Mouse (Mus musculus) liver, embryonic 15.5 days (tissue): ENCODE measurements around the gene Zfp184. TPM values are rescaled to one million over a fixed set of nuclear protein-coding genes. Genes with fewer than 3 reads are reported as not detected.
A peak's percentile ranks its signal among the peaks of the same experiment; 100 is the strongest.

Source experiments
- ATAC-seq: fragments of 200-750 bp; cut with Nextera tagmentation; 2 replicates; pipeline ENCODE4 v1.8.0; 2017; ENCODE audit warnings: moderate number of reproducible peaks, mild to moderate bottlenecking, moderate library complexity; ENCODE audit not compliant: insufficient read depth
- H3K27ac ChIP-seq: fragments of 300-500 bp; sonication (generic); replicated peaks from 2 replicates; pipeline ENCODE4 v1.5.1; 2015; ENCODE audit warnings: mild to moderate bottlenecking, inconsistent platforms
- H3K27me3 ChIP-seq: fragments of 300-500 bp; sonication (generic); 2 replicates; pipeline ENCODE4 v1.6.1; 2015; ENCODE audit warnings: mild to moderate bottlenecking, inconsistent platforms
- H3K36me3 ChIP-seq: fragments of 300-500 bp; sonication (generic); replicated peaks from 2 replicates; pipeline ENCODE4 v1.6.1; 2015; ENCODE audit warnings: moderate library complexity, mild to moderate bottlenecking, inconsistent platforms
- H3K4me1 ChIP-seq: fragments of 300-500 bp; sonication (generic); replicated peaks from 2 replicates; pipeline ENCODE4 v1.6.1; 2015; ENCODE audit warnings: inconsistent platforms
- H3K4me2 ChIP-seq: fragments of 300-500 bp; sonication (generic); 2 replicates; pipeline ENCODE4 v1.6.1; 2015; ENCODE audit warnings: moderate library complexity, mild to moderate bottlenecking, inconsistent platforms
- H3K4me3 ChIP-seq: fragments of 300-500 bp; sonication (generic); replicated peaks from 2 replicates; pipeline ENCODE4 v1.5.1; 2015; ENCODE audit warnings: mild to moderate bottlenecking, inconsistent platforms
- H3K9ac ChIP-seq: fragments of 300-500 bp; sonication (generic); 2 replicates; pipeline ENCODE4 v1.6.1; 2015; ENCODE audit warnings: moderate library complexity, mild to moderate bottlenecking, inconsistent platforms
- H3K9me3 ChIP-seq: fragments of 300-500 bp; sonication (generic); replicated peaks from 2 replicates; pipeline ENCODE4 v1.6.1; 2016; ENCODE audit warnings: inconsistent platforms
- WGBS: fragments of 180-500 bp; shearing (Covaris S2); methylation state at CpG from one replicate; pipeline ENCODE4 v1.1.7; 2015; ENCODE audit warnings: mixed read lengths; ENCODE audit not compliant: insufficient replicate concordance; 5-methylcytosine and 5-hydroxymethylcytosine counted together
- polyA plus RNA-seq: library from polyadenylated mRNA; unstranded; fragments of >200 nt; fragmentation: Nextera tagmentation; extraction: Ambion mirVana; gene quantifications from 2 replicates; pipeline ENCODE4 v1.2.1, GENCODE M21; 2015

Gene Zfp184
- polyA plus RNA-seq, 1 experiment from 2014 or later: 0.71 TPM

DNA sequence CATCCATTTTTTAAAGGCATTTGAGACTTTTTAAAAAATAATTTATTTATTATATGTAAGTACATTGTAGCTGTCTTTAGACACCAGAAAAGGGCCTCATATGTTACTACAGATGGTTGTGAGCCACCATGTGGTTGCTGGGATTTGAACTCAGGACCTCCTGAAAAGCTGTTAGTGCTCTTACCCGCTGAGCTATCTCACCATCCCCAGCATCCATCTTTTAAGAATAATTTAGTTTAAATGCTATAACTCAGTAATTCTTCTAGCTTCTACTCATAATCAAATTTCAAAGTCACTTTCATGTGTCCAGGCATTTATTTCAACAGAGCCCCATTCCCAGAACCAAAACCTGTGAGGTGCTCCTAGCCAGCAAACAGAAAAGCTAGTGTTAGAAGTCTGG lies 1.2 kb upstream of the Zfp184 start:
- no peaks in the 10 kb centered on the region for H3K9me3 ChIP-seq
- no peaks in the 10 kb centered on the region for H3K36me3 ChIP-seq
- ATAC-seq: no peak
- peaks cover 26% of the 10 kb centered on the region for H3K4me1 ChIP-seq
- no peak overlapping the region for H3K9ac ChIP-seq
- 71% methylated on average over 1 of the region's 1 CpGs for WGBS
- no peak overlapping the region for H3K4me2 ChIP-seq
- no peak overlapping the region for H3K27ac ChIP-seq
- H3K27me3 ChIP-seq: no peaks in the 10 kb centered on the region
- H3K4me3 ChIP-seq: no peak overlapping the region

DNA sequence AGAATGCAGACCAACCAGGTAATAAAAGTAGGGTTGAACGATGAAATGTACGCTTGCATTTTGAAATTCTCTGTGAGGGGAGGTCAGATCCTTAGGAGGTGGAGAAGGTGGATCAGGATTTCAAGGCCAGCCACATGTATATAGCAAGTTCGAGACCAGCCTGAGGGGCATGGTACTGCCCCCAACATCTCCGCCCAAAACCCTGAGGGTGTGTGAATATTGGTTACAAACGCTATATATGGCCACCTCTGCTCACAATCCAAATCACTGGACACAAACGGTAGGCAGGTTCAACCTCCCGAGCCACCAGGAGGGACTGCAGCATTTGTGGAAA lies 335 bp upstream of the Zfp184 start:
- WGBS: 1% methylated on average over 7 of the region's 7 CpGs
- Histone ChIP-seq H3K36me3 (no peaks in the 10 kb centered on the region), H3K27me3 (no peaks in the 10 kb centered on the region), H3K4me1 (peaks cover 26% of the 10 kb centered on the region), H3K4me3 (peak overlapping the region; percentile 67), H3K4me2 (peak overlapping the region; percentile 88), H3K9me3 (no peaks in the 10 kb centered on the region), H3K9ac (peak overlapping the region; percentile 50), H3K27ac (peak overlapping the region; percentile 16; the same call in 1 of the 2 replicates)
- ATAC-seq: 0 out of 2 replicates have a peak, but pooled peaks have one; percentile 6

DNA sequence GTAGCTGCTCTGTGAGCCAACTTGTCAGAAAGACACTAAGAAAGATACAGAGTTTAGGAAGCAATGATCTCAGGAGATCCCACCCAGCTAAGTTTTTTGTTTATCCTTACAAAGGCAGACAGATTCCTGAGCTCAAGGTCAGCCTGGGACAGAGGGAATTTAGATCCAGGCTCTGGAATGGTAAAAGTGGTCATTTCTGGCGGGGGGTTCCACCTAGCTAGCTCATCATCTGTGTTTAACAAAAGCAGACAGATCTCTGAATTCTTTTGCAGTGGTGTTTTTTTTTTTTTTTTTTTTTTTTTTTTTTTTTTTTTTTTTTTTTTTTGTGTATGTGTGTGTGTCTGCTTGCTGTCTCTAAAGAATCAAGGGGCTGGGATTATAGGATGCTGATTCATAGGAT lies 24.4 kb downstream of the Zfp184 start:
- H3K27me3 ChIP-seq: no peaks in the 10 kb centered on the region
- H3K27ac ChIP-seq: no peak overlapping the region
- H3K4me3 ChIP-seq: no peak overlapping the region
- WGBS: 33% methylated on average over 1 of the region's 1 CpGs
- H3K36me3 ChIP-seq: no peaks in the 10 kb centered on the region
- no peaks in the 10 kb centered on the region for H3K9me3 ChIP-seq
- no peak for ATAC-seq
- no peak overlapping the region for H3K9ac ChIP-seq
- H3K4me2 ChIP-seq: no peak overlapping the region
- 0 out of 2 replicates have a peak, but pooled peaks cover 3% of the 10 kb centered on the region for H3K4me1 ChIP-seq

DNA sequence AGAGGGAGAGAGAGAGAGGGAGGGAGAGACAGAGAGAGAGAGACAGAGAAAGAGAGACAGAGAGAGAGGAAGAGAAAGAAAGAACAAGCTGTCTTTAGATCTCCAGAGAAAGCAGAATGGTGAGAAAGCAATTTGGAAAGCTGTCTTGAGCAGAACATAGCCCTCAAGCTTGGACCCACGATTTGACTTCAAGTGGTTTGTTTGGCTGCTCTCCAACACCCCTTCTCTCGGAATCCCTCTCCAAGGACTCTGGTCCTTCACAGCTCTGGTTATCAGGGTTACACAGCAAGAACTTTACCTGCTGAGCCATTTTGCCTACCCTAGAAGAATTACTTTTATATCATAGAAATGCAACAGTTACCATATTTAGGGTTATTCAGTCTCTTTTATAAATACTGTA lies 24.9 kb downstream of the Zfp184 start:
- no peak for ATAC-seq
- 40% methylated on average over 2 of the region's 2 CpGs for WGBS

DNA sequence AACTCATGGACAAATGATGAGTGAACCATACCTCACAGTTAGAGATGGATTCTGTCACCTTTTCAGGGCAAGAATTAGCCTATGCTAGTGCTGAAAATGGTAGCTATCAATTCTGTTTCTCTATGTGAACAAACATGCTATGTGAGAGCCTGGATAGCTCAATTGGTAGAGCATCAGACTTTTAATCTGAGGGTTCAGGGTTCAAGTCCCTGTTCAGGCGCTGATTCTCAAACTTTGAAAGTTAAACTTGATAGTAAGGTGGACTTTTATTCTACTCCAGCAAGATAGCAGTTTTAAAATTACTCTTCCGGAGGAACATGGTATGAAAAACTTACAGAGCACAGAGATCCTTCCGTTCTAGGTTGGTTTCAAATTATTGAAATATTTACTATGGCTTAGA lies 26.7 kb downstream of the Zfp184 start:
- no peaks in the 10 kb centered on the region for H3K36me3 ChIP-seq
- peaks cover 11% of the 10 kb centered on the region; the same call in 1 of the 2 replicates for H3K4me1 ChIP-seq
- WGBS: 22% methylated on average over 3 of the region's 3 CpGs
- no peaks in the 10 kb centered on the region for H3K9me3 ChIP-seq
- H3K4me3 ChIP-seq: no peak overlapping the region
- no peak overlapping the region for H3K9ac ChIP-seq
- H3K27me3 ChIP-seq: peaks cover 4% of the 10 kb centered on the region; the same call in 1 of the 2 replicates
- no peak overlapping the region for H3K27ac ChIP-seq
- ATAC-seq: no peak
- H3K4me2 ChIP-seq: no peak overlapping the region

More for the DNA sequence above, 24.9 kb downstream of the Zfp184 start:
- no peaks in the 10 kb centered on the region for H3K27me3 ChIP-seq
- H3K27ac ChIP-seq: no peak overlapping the region
- no peak overlapping the region for H3K9ac ChIP-seq
- H3K4me1 ChIP-seq: 0 out of 2 replicates have a peak, but pooled peaks cover 3% of the 10 kb centered on the region
- H3K4me3 ChIP-seq: no peak overlapping the region
- H3K4me2 ChIP-seq: no peak overlapping the region
- no peaks in the 10 kb centered on the region for H3K9me3 ChIP-seq
- no peaks in the 10 kb centered on the region for H3K36me3 ChIP-seq

DNA sequence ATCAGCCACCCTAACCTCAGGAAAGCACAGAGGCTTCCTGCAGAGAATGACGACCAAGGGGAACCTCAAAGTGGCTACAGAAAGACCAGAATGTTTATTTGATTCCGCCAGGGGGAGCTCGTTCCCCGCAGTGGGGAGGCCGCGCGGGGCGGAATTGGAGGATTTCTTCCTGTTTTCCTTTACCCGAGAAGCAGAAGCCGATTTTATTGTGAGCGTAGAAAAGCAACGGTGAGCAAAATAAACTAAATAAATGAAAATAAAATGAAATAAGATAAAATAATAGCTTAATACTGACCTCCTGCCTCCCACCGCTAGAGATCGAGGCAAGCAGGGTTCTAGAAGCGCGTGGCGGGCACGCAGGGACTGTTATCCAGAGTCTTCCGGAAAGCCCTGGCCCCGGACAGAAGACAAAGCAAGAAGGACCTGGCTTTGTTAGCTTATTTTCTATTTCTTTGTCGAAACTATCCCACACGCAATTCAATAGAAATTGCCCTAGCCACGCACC lies 29.4 kb downstream of the Zfp184 start:
- Histone ChIP-seq H3K9me3 (no peaks in the 10 kb centered on the region), H3K4me2 (peak overlapping the region; percentile 53), H3K27me3 (peaks cover 24% of the 10 kb centered on the region), H3K9ac (peak overlapping the region; percentile 64), H3K4me3 (peak overlapping the region; percentile 68), H3K27ac (peak overlapping the region; percentile 77), H3K36me3 (no peaks in the 10 kb centered on the region), H3K4me1 (peaks cover 11% of the 10 kb centered on the region; the same call in 1 of the 2 replicates)
- ATAC-seq: peak; percentile 84
- WGBS: under 1% methylated on average over 23 of the region's 23 CpGs

DNA sequence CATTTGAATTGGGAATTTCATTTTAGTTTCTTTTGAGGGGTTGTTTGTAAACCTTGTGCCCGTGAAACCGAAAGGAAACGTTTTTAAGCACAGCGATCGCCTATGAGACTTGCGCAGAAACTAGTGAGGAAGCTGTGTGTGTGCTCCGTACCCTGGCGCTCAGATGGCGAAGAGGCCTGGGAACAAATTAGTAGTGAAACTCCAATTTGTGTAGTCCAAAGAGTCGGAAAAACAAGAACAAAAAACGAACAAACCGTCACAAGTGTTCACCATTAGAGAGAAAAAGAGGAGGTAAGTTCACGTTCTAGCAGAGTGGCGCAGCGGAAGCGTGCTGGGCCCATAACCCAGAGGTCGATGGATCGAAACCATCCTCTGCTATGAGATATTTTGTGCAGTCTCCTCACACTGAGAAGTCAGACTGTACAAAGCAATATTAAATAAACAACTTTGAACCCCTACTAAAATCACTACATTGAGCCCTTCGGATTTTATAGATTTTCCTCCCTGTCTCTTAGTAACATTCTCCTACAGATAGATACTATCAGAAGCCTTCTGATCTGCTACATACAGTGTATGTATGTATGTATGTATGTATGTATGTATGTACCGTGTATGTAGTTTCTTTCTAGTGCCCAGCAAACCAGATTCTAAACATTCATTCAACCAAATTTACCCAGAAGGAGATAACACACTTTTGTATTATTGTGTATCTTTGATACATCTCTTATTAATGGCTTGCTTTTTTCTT lies 30.0 kb downstream of the Zfp184 start:
- peak; percentile 93 for ATAC-seq
- Histone ChIP-seq H3K9ac (peak overlapping the region; percentile 64), H3K4me2 (peak overlapping the region; percentile 53), H3K4me3 (peak overlapping the region; percentile 68), H3K27me3 (peaks cover 30% of the 10 kb centered on the region), H3K27ac (peak overlapping the region; percentile 77), H3K4me1 (peaks cover 11% of the 10 kb centered on the region; the same call in 1 of the 2 replicates), H3K36me3 (no peaks in the 10 kb centered on the region), H3K9me3 (no peaks in the 10 kb centered on the region)
- 3% methylated on average over 20 of the region's 20 CpGs for WGBS

DNA sequence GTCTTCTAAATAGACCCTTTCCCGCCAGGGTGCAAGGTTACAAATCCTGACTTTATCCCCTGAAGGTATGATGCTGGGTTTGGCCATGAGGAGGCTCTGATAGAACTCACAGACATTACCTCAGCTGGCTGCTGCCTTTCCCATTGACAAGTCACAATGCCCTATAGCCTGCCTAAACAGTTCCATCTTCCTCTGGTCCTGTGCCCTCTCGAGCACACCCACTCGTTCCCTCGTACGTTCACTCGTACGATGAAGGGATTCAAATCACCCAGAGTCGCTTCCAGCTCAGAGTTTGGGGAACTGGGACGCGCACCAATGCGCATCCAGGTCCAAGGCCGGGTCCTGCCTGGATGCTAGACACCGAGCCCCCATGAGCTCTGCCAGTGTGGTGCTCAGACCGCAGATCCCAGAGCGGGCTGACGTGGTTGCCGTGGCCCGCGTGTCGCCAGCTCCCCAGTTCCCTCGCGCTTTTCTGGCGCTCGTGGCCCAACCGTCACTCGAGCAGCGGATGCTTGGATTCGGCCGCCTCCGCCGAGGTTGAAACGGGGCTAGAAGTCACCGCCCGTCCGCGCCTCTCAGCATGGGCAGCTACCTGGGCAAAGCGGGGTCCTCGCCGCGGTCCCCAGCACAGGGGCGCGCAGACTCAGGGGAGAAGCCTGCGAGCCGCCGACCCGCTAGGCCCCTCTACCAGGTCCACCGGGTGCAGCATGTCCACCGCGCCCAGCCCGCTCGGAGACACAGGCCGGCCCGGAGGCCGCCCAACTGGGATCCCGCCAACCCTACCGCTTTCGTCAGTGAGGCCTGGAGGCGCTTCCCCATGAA lies 36.3 kb downstream of the Zfp184 start, which contains the start of gene Pom121l2:
Pom121l2 (plus strand) TSS at position 214 of the 822 bp plus-strand sequence.
- ATAC-seq: no peak
- peak within 1 kb of the TSS; percentile 73 for H3K4me2 ChIP-seq
- peak within 1 kb of the TSS; percentile 8; the same call in 1 of the 2 replicates for H3K9ac ChIP-seq
- 1% methylated on average over 58 of the region's 58 CpGs for WGBS
- H3K36me3 ChIP-seq: no peaks in the 10 kb centered on the region
- H3K4me1 ChIP-seq: peaks cover 11% of the 10 kb centered on the region
- H3K9me3 ChIP-seq: no peaks in the 10 kb centered on the region
- no peak within 1 kb of the TSS for H3K27ac ChIP-seq
- H3K4me3 ChIP-seq: peak within 1 kb of the TSS; percentile 54
- peaks cover 85% of the 10 kb centered on the region for H3K27me3 ChIP-seq

DNA sequence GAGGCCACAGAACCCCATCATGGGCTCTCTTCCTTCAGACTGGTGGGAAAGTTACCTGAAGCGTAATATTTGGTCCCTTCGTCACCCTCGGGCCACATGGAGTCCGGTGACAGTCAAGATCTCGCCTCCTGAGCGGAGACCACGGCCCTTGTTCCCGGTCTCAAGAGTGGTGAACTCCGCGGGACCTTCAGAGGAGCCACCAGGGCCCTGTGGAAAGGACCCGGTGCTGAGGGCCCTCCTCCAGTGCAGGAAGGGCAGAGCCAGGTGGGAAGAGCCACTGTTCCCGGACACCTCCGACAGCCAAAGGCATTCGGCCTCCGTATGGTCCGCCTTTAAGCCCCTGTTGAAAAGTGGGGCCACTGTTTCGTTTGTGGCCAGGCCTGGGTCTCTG lies 36.9 kb downstream of the Zfp184 start:
- Histone ChIP-seq H3K9ac (peak overlapping the region; percentile 8; the same call in 1 of the 2 replicates), H3K27ac (no peak overlapping the region), H3K9me3 (no peaks in the 10 kb centered on the region), H3K4me2 (peak overlapping the region; percentile 73), H3K4me3 (peak overlapping the region; percentile 54), H3K27me3 (peaks cover 85% of the 10 kb centered on the region), H3K4me1 (peaks cover 11% of the 10 kb centered on the region), H3K36me3 (no peaks in the 10 kb centered on the region)
- no peak for ATAC-seq
- WGBS: 12% methylated on average over 17 of the region's 17 CpGs

DNA sequence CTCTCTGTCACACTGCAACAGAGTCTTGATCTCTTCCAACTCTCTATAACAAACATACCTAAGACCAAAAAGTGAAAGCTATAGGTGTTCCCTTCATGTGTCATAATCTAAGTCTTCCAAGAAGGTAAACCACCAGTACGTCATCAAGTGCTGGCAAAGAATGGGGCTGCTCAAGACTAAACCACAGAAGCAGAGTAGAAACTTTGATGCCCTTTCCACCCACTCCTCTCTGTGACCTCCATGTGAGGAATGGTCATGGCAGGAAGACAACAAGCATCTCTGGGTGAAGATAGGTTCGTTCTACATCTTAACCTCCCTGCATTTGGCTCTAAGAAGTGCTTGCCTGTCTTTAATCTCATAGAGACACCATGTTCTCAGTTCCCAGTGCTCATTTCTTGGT lies 39.6 kb downstream of the Zfp184 start:
- Histone ChIP-seq H3K36me3 (no peaks in the 10 kb centered on the region), H3K4me2 (no peak overlapping the region), H3K4me3 (no peak overlapping the region), H3K27me3 (peaks cover 70% of the 10 kb centered on the region), H3K4me1 (peaks cover 11% of the 10 kb centered on the region), H3K27ac (no peak overlapping the region), H3K9ac (no peak overlapping the region), H3K9me3 (no peaks in the 10 kb centered on the region)
- WGBS: 67% methylated on average over 2 of the region's 2 CpGs
- ATAC-seq: no peak

DNA sequence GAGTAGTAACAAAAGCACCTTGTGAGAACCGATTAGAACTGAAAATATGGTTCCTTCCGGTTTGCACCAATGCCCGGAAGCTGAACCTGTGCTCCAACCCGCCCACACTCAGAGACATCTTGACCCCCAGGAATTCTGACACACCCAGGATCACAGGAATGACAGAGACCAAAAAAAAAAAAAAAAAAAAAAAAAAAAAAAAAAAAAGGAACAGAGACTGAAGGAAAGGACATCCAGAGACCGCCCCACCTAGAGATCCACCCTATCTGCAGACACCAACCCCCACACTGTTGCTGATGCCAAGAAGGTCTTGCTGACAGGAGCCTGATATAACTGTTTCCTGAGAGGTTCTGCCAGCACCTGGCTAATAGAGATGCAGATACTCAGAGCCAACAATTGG lies 47.7 kb downstream of the Zfp184 start:
- H3K4me3 ChIP-seq: no peak overlapping the region
- H3K9me3 ChIP-seq: no peaks in the 10 kb centered on the region; the same call in 1 of the 2 replicates
- H3K9ac ChIP-seq: no peak overlapping the region
- no peaks in the 10 kb centered on the region for H3K36me3 ChIP-seq
- peaks cover 19% of the 10 kb centered on the region for H3K4me1 ChIP-seq
- 70% methylated on average over 5 of the region's 5 CpGs for WGBS
- ATAC-seq: no peak
- no peak overlapping the region for H3K27ac ChIP-seq
- H3K4me2 ChIP-seq: no peak overlapping the region
- H3K27me3 ChIP-seq: peaks cover 47% of the 10 kb centered on the region
